Mouse (Mus musculus) ovary, postnatal 36 days (tissue): ENCODE data around the gene Heatr6.

Experiments used
- DNase-seq: peaks from one replicate; pipeline ENCODE4 v3.0.0; 2022; ENCODE audit warnings: low spot score, mixed read lengths

Heatr6 gene

GRCm38 (mm10) chr11:83747376-83748265 lies 5.9 kb upstream of the Heatr6 start:
- DNase-seq = no peak

- no peak for DNase-seq
Measured at GRCm38 (mm10) chr11:83754227-83754626, 731 bp downstream of the Heatr6 start.

GRCm38 (mm10) chr11:83767306-83767705 lies 13.8 kb downstream of the Heatr6 start:
- DNase-seq = no peak

GRCm38 (mm10) chr11:83768976-83769375 lies 15.5 kb downstream of the Heatr6 start:
- DNase-seq = no peak

- no peak for DNase-seq
Measured at GRCm38 (mm10) chr11:83771014-83771413, 17.5 kb downstream of the Heatr6 start.

GRCm38 (mm10) chr11:83772341-83772740 lies 18.8 kb downstream of the Heatr6 start:
- DNase-seq = no peak

GRCm38 (mm10) chr11:83773691-83774090 lies 20.2 kb downstream of the Heatr6 start:
- no peak for DNase-seq

- DNase-seq = no peak
Measured at GRCm38 (mm10) chr11:83774324-83774723, 20.8 kb downstream of the Heatr6 start.

GRCm38 (mm10) chr11:83776798-83777197 lies 23.3 kb downstream of the Heatr6 start:
- no peak for DNase-seq

GRCm38 (mm10) chr11:83783931-83784600 lies 30.6 kb downstream of the Heatr6 start:
- no peak for DNase-seq

GRCm38 (mm10) chr11:83784661-83785060 lies 31.2 kb downstream of the Heatr6 start:
- no peak for DNase-seq

- no peak for DNase-seq
Measured at GRCm38 (mm10) chr11:83785366-83785765, 31.9 kb downstream of the Heatr6 start.

GRCm38 (mm10) chr11:83786835-83787234 lies 33.3 kb downstream of the Heatr6 start:
- peak; percentile 17 for DNase-seq

- DNase-seq = no peak
Measured at GRCm38 (mm10) chr11:83787401-83788021, 34.0 kb downstream of the Heatr6 start.

GRCm38 (mm10) chr11:83788331-83788730 lies 34.8 kb downstream of the Heatr6 start:
- DNase-seq = no peak

- peak; percentile 14 for DNase-seq
Measured at GRCm38 (mm10) chr11:83789259-83789658, 35.8 kb downstream of the Heatr6 start.

- DNase-seq = no peak
Measured at GRCm38 (mm10) chr11:83791133-83791532, 37.6 kb downstream of the Heatr6 start.

GRCm38 (mm10) chr11:83792316-83792914 lies 38.9 kb downstream of the Heatr6 start:
- DNase-seq = no peak

- no peak for DNase-seq
Measured at GRCm38 (mm10) chr11:83793264-83793663, 39.8 kb downstream of the Heatr6 start.

GRCm38 (mm10) chr11:83796112-83796511 lies 42.6 kb downstream of the Heatr6 start:
- no peak for DNase-seq

- no peak for DNase-seq
Measured at GRCm38 (mm10) chr11:83796980-83797608, 43.6 kb downstream of the Heatr6 start.

- DNase-seq = no peak
Measured at GRCm38 (mm10) chr11:83799871-83800430, 46.5 kb downstream of the Heatr6 start.
